In the genomic region with DNA sequence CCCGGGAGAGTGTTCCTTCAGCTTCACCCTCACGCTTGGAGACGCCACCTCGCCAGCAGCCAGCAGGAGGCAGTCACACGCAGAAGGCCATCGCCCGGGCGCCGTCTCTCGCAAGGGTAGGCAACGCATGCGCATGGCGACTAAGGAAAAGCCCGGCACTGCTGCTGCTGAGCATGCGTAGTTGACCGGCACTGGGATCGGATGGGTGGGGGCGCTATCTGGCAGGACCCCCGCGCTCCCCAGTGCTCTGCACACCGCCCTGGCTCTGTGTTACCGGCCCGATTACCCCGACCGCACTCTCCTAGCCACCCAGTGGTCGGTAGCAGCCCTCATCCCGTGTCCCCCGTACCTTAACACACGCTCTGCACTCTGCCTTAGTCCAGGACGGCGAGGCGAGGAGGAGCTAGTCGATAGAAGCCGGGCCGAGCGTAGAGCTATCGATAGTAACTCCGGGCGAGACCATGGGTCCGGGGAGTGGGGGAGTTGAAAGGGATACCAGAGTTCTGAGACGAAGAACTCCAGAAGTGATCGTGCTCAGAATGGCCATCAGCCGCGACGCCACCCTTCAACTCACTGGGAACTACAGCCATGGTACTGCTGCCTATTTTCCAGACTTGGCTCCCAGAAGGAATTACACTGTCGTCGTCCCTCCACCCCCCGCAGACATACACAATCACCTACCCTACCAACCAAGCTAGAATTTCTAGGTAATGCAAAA, we compare ENCODE assay signal across 8 mouse cellular contexts. TPM values are rescaled to one million over a fixed set of nuclear protein-coding genes. Genes with fewer than 3 reads are reported as not detected.
A peak's percentile ranks its signal among the peaks of the same experiment; 100 is the strongest.
DNase-seq lines count a peak whose midpoint lies in the region; ATAC-seq lines count a peak whose summit lies in the region.

A gene (minus strand): TSS at position 416 of the 718 bp plus-strand sequence.

- H3K27ac ChIP-seq in hindbrain, embryonic 12.5 days = peak within 1 kb of the TSS; percentile 97

- H3K9me3 ChIP-seq in hindbrain, embryonic 12.5 days (replicated peaks) = no peaks in the 10 kb centered on the region

- peaks cover 37% of the 10 kb centered on the region for H3K36me3 ChIP-seq in hindbrain, embryonic 12.5 days

- H3K4me2 ChIP-seq in hindbrain, embryonic 12.5 days (replicated peaks) = peak within 1 kb of the TSS; percentile 62

- H3K27me3 ChIP-seq in hindbrain, embryonic 12.5 days = no peaks in the 10 kb centered on the region

- peaks cover 21% of the 10 kb centered on the region for H3K4me1 ChIP-seq in hindbrain, embryonic 12.5 days

- DNase-seq in Muller cell, postnatal 12 days (ENCODE audit: inconsistent ontology term) = peak; percentile 97
- DNase-seq in cerebellum, adult 9-11 months = peak; percentile 97
- peak; percentile 91 to 95 for DNase-seq in frontal cortex, postnatal 10 days (ENCODE audit: low spot score in 2 of 2)
- peak; percentile 98 to 99 for DNase-seq in layer of hippocampus, postnatal 14 days (ENCODE audit: low spot score in 2 of 2)
- peak; percentile 99 for DNase-seq in lung, postnatal 14 days
- DNase-seq in retina, adult 2 months (ENCODE audit: low read depth, low spot score) = peak; percentile 89
- peak; percentile 96 to 97 for DNase-seq in thymus, postnatal 36 days

- peak within 1 kb of the TSS; percentile 76 for H3K4me3 ChIP-seq in hindbrain, embryonic 12.5 days

- H3K9ac ChIP-seq in hindbrain, embryonic 12.5 days = peak within 1 kb of the TSS; percentile 85

- WGBS in hindbrain, embryonic 12.5 days = under 1% methylated on average over 48 of the region's 48 CpGs

- peak; percentile 94 for ATAC-seq in hindbrain, embryonic 12.5 days (ENCODE audit: low FRiP score)

RNA-seq across cellular contexts. Expression of the gene that starts here (rescaled TPM):
- 35.2 and 36.9 TPM in 2 replicates for polyA plus RNA-seq in hindbrain, embryonic 12.5 days (2016; fragmentation: Nextera tagmentation; extraction: Ambion mirVana)
- 10 to 100 TPM; 30.7 to 32.1 TPM for total RNA-seq in layer of hippocampus, postnatal 14 days (2021)

Comparison
In these comparisons a context has a peak if more than half of its experiments do, and no peak if none do; other contexts are left out.
1. Peak in every context shown above with its lines: DNase-seq, ATAC-seq, H3K4me3 ChIP-seq and H3K27ac ChIP-seq.